Comparison of ENCODE assay signal across 8 mouse cellular contexts in genomic region chr13:98588951-98589501, GRCm38 (mm10). TPM values are rescaled to one million over a fixed set of nuclear protein-coding genes. Genes with fewer than 3 reads are reported as not detected.
DNase-seq lines count a peak whose midpoint lies in the region; ATAC-seq and TF ChIP-seq lines count a peak whose summit lies in the region.

No protein-coding gene starts in this region.

- no peaks in the 10 kb centered on the region for H3K36me3 ChIP-seq in intestine, postnatal 0 days (ENCODE audit: control insufficient read depth, insufficient read depth)
- no peaks in the 10 kb centered on the region for H3K36me3 ChIP-seq in limb, embryonic 11.5 days (ENCODE audit: control insufficient read depth, insufficient read depth, low read length)
- H3K36me3 ChIP-seq in midbrain, embryonic 12.5 days: no peaks in the 10 kb centered on the region

- peak overlapping the region; percentile 46 for H3K4me3 ChIP-seq in intestine, postnatal 0 days (ENCODE audit: low read depth, low read length)
- H3K4me3 ChIP-seq in limb, embryonic 11.5 days (ENCODE audit: low read depth, low read length): peak overlapping the region; percentile 36
- H3K4me3 ChIP-seq in midbrain, embryonic 12.5 days: peak overlapping the region; percentile 45

- 0 out of 2 replicates have a peak, but pooled peaks cover 3% of the 10 kb centered on the region for H3K4me1 ChIP-seq in intestine, postnatal 0 days (replicated peaks; ENCODE audit: control insufficient read depth, insufficient read depth, low read length)
- H3K4me1 ChIP-seq in limb, embryonic 11.5 days (ENCODE audit: control insufficient read depth, insufficient read depth, low read length): peaks cover 20% of the 10 kb centered on the region; the same call in 1 of the 2 replicates
- H3K4me1 ChIP-seq in midbrain, embryonic 12.5 days: peaks cover 20% of the 10 kb centered on the region

- ATAC-seq in intestine, postnatal 0 days: peak; percentile 78
- ATAC-seq in limb, embryonic 11.5 days (ENCODE audit: insufficient number of reproducible peaks, low FRiP score, low TSS enrichment, low read depth): peak; percentile 60; the same call in 1 of the 2 replicates
- peak; percentile 85 for ATAC-seq in midbrain, embryonic 12.5 days (ENCODE audit: low FRiP score, low read depth)

- peak; percentile 98 for TF ChIP-seq CTCF in intestine, postnatal 0 days (IDR thresholded peaks at IDR 0.05; ENCODE audit: low read depth)

- peak overlapping the region; percentile 83 for H3K4me2 ChIP-seq in intestine, postnatal 0 days (replicated peaks; ENCODE audit: low read depth)
- peak overlapping the region; percentile 78 for H3K4me2 ChIP-seq in limb, embryonic 11.5 days (ENCODE audit: low read depth, severe bottlenecking)
- peak overlapping the region; percentile 75 for H3K4me2 ChIP-seq in midbrain, embryonic 12.5 days (replicated peaks)

- no peaks in the 10 kb centered on the region for H3K27me3 ChIP-seq in intestine, postnatal 0 days (replicated peaks; ENCODE audit: control insufficient read depth, insufficient read depth, low read length)
- peaks cover 23% of the 10 kb centered on the region for H3K27me3 ChIP-seq in limb, embryonic 11.5 days (ENCODE audit: control insufficient read depth, insufficient read depth, low read length)
- peaks cover 95% of the 10 kb centered on the region for H3K27me3 ChIP-seq in midbrain, embryonic 12.5 days

- H3K9ac ChIP-seq in intestine, postnatal 0 days (ENCODE audit: low read depth, low read length): peak overlapping the region; percentile 35
- H3K9ac ChIP-seq in limb, embryonic 11.5 days (ENCODE audit: low read length): peak overlapping the region; percentile 1
- H3K9ac ChIP-seq in midbrain, embryonic 12.5 days (replicated peaks): peak overlapping the region; percentile 46

- 1% methylated on average over 35 of the region's 35 CpGs for WGBS in intestine, postnatal 0 days
- WGBS in limb, embryonic 11.5 days: 2% methylated on average over 35 of the region's 35 CpGs
- WGBS in midbrain, embryonic 12.5 days: 2% methylated on average over 35 of the region's 35 CpGs

- H3K9me3 ChIP-seq in intestine, postnatal 0 days (ENCODE audit: control insufficient read depth): no peaks in the 10 kb centered on the region
- H3K9me3 ChIP-seq in limb, embryonic 11.5 days (ENCODE audit: control insufficient read depth, low read length): no peaks in the 10 kb centered on the region
- no peaks in the 10 kb centered on the region for H3K9me3 ChIP-seq in midbrain, embryonic 12.5 days

- H3K27ac ChIP-seq in intestine, postnatal 0 days (ENCODE audit: low read depth, low read length): peak overlapping the region; percentile 58
- no peak overlapping the region for H3K27ac ChIP-seq in limb, embryonic 11.5 days (replicated peaks; ENCODE audit: low read depth, low read length)
- no peak overlapping the region for H3K27ac ChIP-seq in midbrain, embryonic 12.5 days (replicated peaks)

- DNase-seq in adrenal gland, postnatal 25 days: peak; percentile 80
- DNase-seq in embryo, embryonic 9.5 days (ENCODE audit: extremely low spot score): peak; percentile 91
- peak; percentile 96 for DNase-seq in heart, adult 11 months
- DNase-seq in limb, embryonic 11.5 days (ENCODE audit: low spot score): peak; percentile 92
- DNase-seq in skeletal muscle tissue, adult 2 months (ENCODE audit: low read depth, low spot score): peak; percentile 37
- DNase-seq in yolk sac, embryonic 10.5 days (ENCODE audit: low spot score): peak; percentile 85

RNA-seq across cellular contexts. Expression of gene Tmem174, which starts 48.2 kb away (rescaled TPM):
- not detected in 2 replicates for total RNA-seq in adrenal gland, postnatal 25 days (2021)
- polyA plus RNA-seq in intestine, postnatal 0 days (2015; fragmentation: Nextera tagmentation; extraction: Ambion mirVana): 0.21 and 0.34 TPM in 2 replicates
- polyA plus RNA-seq in limb, embryonic 11.5 days (2014; fragmentation: Nextera tagmentation; extraction: Ambion mirVana): not detected in 2 replicates
- polyA plus RNA-seq in midbrain, embryonic 12.5 days (2016; fragmentation: Nextera tagmentation; extraction: Ambion mirVana): not detected in 2 replicates

Comparison
In these comparisons a context has a peak if more than half of its experiments do, and no peak if none do; other contexts are left out.
1. DNase-seq: peak in every context shown above with its lines; median percentile 96 in heart, adult 11 months; 92 in limb, embryonic 11.5 days; 91 in embryo, embryonic 9.5 days; 85 in yolk sac, embryonic 10.5 days; 80 in adrenal gland, postnatal 25 days; 37 in skeletal muscle tissue, adult 2 months.